Mouse (Mus musculus) thymus, adult 2 months (tissue): ENCODE measurements around the gene Zfp534.
"Not testable (repeated sequence)": the region's sequence is repeated elsewhere in the genome, so short reads cannot be mapped to it uniquely, and the experiment has no call there.

Source experiments
- CTCF ChIP-seq: fragments of 200-500 bp; IDR thresholded peaks from 2 replicates; pipeline ENCODE4 v1.5.1; 2012; ENCODE audit warnings: mild to moderate bottlenecking, control low read depth, low read length, moderate library complexity, borderline replicate concordance; ENCODE audit not compliant: control insufficient read depth, poor library complexity, insufficient read depth; ENCODE audit errors: extremely low read depth
- POLR2A ChIP-seq: fragments of 200-500 bp; IDR thresholded peaks from 2 replicates; pipeline ENCODE4 v1.6.1; 2012; ENCODE audit warnings: mild to moderate bottlenecking, low read length, control low read depth, moderate library complexity; ENCODE audit not compliant: control insufficient read depth, poor library complexity, insufficient read depth; ENCODE audit errors: extremely low read depth

GRCm38 (mm10) chr4:147642413-147642812 lies 59.9 kb downstream of the Zfp534 start, which contains the start of gene Zfp979:
- not testable (repeated sequence) for TF ChIP-seq CTCF, POLR2A
